Mouse (Mus musculus): ENCODE results near the gene Per1.

- TF ChIP-seq GATA1 (IDR thresholded peaks at IDR 0.05; ENCODE audit: borderline replicate concordance, low read length) (no peak), FLI1 (IDR thresholded peaks at IDR 0.05; ENCODE audit: low read length) (no peak)
These were observed 28.2 kb downstream of the Per1 start for GRCm38 (mm10) chr11:69123056-69123692.
